Mouse (Mus musculus): ENCODE data around the gene Crcp. TPM values are rescaled to one million over a fixed set of nuclear protein-coding genes. Genes with fewer than 3 reads are reported as not detected.

Crcp gene
- polyA plus RNA-seq, 1 experiment from 2014 or later: 39.0 TPM

DNA sequence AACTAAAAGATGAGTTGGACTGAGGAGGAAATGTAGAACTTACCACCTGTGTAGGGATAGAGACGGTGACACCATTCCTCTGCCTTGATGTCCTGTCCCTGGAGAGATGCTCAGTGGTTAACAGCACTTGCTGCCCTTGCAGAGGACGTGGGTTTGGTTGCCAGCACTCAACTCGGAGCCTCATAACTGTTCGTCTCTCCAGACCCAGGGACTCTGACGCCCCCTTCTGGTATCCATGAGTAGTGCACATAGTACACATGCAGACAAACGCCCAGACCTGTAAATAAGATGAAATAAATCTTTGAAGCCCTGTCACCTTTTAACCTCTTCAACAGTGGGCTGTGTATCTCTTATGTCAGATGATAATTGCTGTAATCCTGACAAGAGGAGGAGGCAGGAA, 17.9 kb downstream of the Crcp start:
- no peak overlapping the region for H3K9ac ChIP-seq (ENCODE audit: low read length)
- H3K4me1 ChIP-seq (replicated peaks; ENCODE audit: control insufficient read depth, insufficient read depth, low read length): no peaks in the 10 kb centered on the region
- H3K27ac ChIP-seq (ENCODE audit: low read depth, low read length): no peak overlapping the region
- no peaks in the 10 kb centered on the region for H3K27me3 ChIP-seq (ENCODE audit: control insufficient read depth, insufficient read depth, low read length)
- no peak overlapping the region for H3K4me3 ChIP-seq (ENCODE audit: low read depth, low read length)
- 83% methylated on average over 6 of the region's 6 CpGs for WGBS
- H3K9me3 ChIP-seq (ENCODE audit: control insufficient read depth, low read length): no peaks in the 10 kb centered on the region
- H3K4me2 ChIP-seq (ENCODE audit: low read depth, low read length, severe bottlenecking): no peak overlapping the region
- no peak for DNase-seq (ENCODE audit: low spot score)
- no peak for ATAC-seq (replicated peaks; ENCODE audit: low FRiP score)
- H3K36me3 ChIP-seq (ENCODE audit: control insufficient read depth, insufficient read depth, low read length): peaks cover 10% of the 10 kb centered on the region

DNA sequence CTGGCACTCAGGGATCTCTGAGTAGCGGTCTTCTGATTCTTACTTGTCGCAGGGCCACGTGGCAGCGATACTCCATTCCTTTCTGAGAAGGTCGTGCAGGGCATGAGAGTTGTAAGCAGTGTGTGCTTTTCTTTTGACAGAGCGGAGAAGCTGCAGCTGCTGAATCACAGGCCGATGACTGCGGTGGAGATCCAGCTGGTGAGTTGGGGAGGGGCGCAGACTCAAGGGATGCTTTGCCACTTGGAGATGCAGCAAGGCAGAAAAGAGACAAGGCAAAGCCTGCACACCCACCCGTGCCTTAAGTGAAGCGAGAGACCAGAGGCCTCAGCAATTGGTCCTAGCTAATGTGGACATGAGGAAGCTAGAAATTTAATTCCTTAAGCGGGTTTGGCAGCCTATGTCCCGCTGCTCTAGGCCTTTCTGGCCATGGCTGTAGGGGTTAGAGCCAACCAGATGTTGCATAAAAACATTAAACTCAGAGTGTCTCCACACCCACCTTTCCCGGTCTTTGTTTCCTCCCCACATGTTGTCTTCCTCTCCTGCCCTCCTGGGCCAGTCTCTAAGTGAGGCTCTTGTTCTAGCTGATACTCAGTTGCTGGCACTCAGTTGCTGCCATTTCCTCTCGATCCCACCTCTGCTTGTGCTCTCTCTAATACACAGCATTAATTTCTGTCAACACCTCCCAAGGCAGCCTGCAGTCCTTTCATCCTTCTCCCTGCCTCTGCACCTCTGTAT, 19.9 kb downstream of the Crcp start:
- Histone ChIP-seq H3K36me3 (ENCODE audit: control insufficient read depth, insufficient read depth, low read length) (peaks cover 6% of the 10 kb centered on the region; the same call in 1 of the 2 replicates), H3K9me3 (ENCODE audit: control insufficient read depth, low read length) (no peaks in the 10 kb centered on the region), H3K4me2 (ENCODE audit: low read depth, low read length, severe bottlenecking) (no peak overlapping the region), H3K9ac (ENCODE audit: low read length) (no peak overlapping the region), H3K27ac (ENCODE audit: low read depth, low read length) (no peak overlapping the region), H3K4me1 (replicated peaks; ENCODE audit: control insufficient read depth, insufficient read depth, low read length) (no peaks in the 10 kb centered on the region), H3K27me3 (ENCODE audit: control insufficient read depth, insufficient read depth, low read length) (no peaks in the 10 kb centered on the region), H3K4me3 (ENCODE audit: low read depth, low read length) (no peak overlapping the region)
- no peak for DNase-seq (ENCODE audit: low spot score)
- no peak for ATAC-seq (replicated peaks; ENCODE audit: low FRiP score)
- 90% methylated on average over 15 of the region's 15 CpGs for WGBS

DNA sequence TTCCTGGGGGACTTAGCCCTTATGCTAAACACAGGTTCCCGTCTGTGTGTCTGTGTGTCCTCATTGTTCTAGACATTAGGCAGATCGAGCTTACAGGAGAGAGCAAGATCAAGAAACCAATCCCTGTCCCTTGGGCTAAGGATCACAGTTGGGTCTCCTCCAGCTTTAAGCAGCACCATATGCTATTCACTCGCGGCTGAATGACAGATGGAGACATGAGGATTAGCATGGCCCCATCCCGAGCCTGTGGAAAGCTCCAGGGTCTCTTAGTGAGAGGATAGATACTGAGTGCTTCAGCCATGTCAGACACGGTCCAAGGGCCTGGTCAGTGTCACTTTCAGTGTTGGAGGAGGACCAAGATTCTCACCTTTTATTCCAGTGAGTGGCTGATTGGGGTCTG, 21.3 kb downstream of the Crcp start:
- DNase-seq (ENCODE audit: low spot score) (no peak), ATAC-seq (replicated peaks; ENCODE audit: low FRiP score) (no peak)
- no peak overlapping the region for H3K9ac ChIP-seq (ENCODE audit: low read length)
- no peak overlapping the region for H3K4me2 ChIP-seq (ENCODE audit: low read depth, low read length, severe bottlenecking)
- WGBS: 74% methylated on average over 6 of the region's 6 CpGs
- no peak overlapping the region for H3K27ac ChIP-seq (ENCODE audit: low read depth, low read length)
- no peak overlapping the region for H3K4me3 ChIP-seq (ENCODE audit: low read depth, low read length)
- H3K4me1 ChIP-seq (replicated peaks; ENCODE audit: control insufficient read depth, insufficient read depth, low read length): no peaks in the 10 kb centered on the region
- no peaks in the 10 kb centered on the region for H3K9me3 ChIP-seq (ENCODE audit: control insufficient read depth, low read length)
- peaks cover 6% of the 10 kb centered on the region; the same call in 1 of the 2 replicates for H3K36me3 ChIP-seq (ENCODE audit: control insufficient read depth, insufficient read depth, low read length)
- no peaks in the 10 kb centered on the region for H3K27me3 ChIP-seq (ENCODE audit: control insufficient read depth, insufficient read depth, low read length)

DNA sequence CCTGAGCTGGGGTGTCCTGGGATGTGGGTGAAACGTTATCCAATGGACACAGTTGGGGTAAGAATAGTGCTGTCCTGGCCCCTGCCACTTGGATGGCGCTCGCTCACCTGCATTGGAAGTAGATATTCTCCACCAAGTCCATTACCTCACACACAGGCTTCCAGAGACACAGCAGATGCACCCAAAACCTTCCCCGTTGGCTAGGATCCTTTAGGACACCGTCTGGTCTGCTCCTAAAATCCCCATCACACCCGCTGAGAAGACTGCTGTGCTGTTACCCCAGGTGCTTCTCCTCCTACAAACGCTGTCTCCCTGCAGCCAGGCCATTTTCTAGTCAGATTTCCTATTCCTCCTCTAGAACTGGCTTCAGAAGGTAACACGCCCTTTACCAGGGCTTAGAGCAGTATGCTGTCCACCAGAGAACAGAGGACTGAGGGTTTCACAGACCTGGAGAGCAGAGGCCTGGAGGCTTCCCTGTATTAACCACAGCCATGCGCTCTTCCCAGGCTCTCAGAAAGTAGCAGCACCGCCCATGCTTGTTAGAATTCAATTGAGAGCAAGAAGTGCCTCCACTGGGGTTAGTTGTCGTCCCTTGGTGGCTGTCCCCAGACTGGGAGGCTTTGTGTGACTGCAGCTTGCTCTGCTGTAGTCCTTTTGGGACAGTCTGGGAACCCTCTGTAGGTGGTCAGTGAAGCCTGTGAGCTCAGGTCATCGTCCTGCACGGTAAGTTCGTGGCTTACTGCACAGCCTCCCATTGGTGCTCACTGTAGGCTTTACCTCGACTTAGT, 22.2 kb downstream of the Crcp start:
- Histone ChIP-seq H3K4me1 (replicated peaks; ENCODE audit: control insufficient read depth, insufficient read depth, low read length) (no peaks in the 10 kb centered on the region), H3K36me3 (ENCODE audit: control insufficient read depth, insufficient read depth, low read length) (peaks cover 6% of the 10 kb centered on the region; the same call in 1 of the 2 replicates), H3K27me3 (ENCODE audit: control insufficient read depth, insufficient read depth, low read length) (no peaks in the 10 kb centered on the region), H3K9me3 (ENCODE audit: control insufficient read depth, low read length) (no peaks in the 10 kb centered on the region), H3K9ac (ENCODE audit: low read length) (no peak overlapping the region), H3K27ac (ENCODE audit: low read depth, low read length) (no peak overlapping the region), H3K4me3 (ENCODE audit: low read depth, low read length) (no peak overlapping the region), H3K4me2 (ENCODE audit: low read depth, low read length, severe bottlenecking) (no peak overlapping the region)
- ATAC-seq (replicated peaks; ENCODE audit: low FRiP score): no peak
- WGBS: 83% methylated on average over 15 of the region's 15 CpGs
- no peak for DNase-seq (ENCODE audit: low spot score)

DNA sequence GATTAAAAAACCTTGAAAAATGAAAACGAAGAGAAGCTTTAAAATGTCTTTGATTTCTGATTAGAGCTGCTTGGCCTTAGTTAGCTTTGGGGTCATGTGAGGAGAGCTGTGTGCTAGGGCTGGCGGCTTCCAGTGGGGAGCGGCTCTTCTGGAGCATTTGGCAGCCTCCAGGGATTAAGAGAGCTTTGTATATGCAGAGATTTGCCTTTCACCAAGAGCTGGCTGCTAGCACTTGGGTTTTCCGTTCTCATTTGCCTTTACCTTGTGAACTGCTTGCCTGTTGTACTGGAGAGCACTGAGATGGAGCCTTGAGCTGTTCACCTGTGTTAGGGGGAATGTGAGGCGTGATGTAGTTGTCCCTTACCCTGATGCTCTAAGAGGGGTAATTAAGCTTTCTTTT, 23.4 kb downstream of the Crcp start:
- Histone ChIP-seq H3K27ac (ENCODE audit: low read depth, low read length) (no peak overlapping the region), H3K4me1 (replicated peaks; ENCODE audit: control insufficient read depth, insufficient read depth, low read length) (no peaks in the 10 kb centered on the region), H3K4me2 (ENCODE audit: low read depth, low read length, severe bottlenecking) (no peak overlapping the region), H3K27me3 (ENCODE audit: control insufficient read depth, insufficient read depth, low read length) (no peaks in the 10 kb centered on the region), H3K9me3 (ENCODE audit: control insufficient read depth, low read length) (no peaks in the 10 kb centered on the region), H3K4me3 (ENCODE audit: low read depth, low read length) (no peak overlapping the region), H3K9ac (ENCODE audit: low read length) (no peak overlapping the region), H3K36me3 (ENCODE audit: control insufficient read depth, insufficient read depth, low read length) (no peaks in the 10 kb centered on the region)
- 75% methylated on average over 5 of the region's 5 CpGs for WGBS
- ATAC-seq (replicated peaks; ENCODE audit: low FRiP score) (no peak), DNase-seq (ENCODE audit: low spot score) (no peak)

DNA sequence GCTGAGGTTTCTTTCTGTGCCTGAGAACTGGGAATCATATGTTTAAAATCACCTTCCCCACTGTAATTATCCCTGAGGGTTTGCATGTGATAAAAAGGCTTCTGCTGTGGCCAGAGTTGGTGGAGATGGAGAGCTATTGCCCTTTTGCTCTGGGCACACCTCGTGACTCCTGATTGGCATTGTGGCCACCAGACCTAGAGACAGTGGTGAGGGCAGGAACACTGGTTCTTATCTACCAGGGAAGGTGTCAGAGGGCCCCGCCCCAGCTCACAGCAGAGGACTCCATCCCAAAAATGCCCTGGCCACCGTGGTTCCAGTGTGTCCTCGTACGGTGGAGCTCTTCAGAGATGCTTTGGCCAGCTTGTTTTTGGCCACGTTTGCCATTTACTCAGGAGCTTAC, 23.9 kb downstream of the Crcp start:
- H3K9ac ChIP-seq (ENCODE audit: low read length): no peak overlapping the region
- 93% methylated on average over 6 of the region's 6 CpGs for WGBS
- no peak for ATAC-seq (replicated peaks; ENCODE audit: low FRiP score)

DNA sequence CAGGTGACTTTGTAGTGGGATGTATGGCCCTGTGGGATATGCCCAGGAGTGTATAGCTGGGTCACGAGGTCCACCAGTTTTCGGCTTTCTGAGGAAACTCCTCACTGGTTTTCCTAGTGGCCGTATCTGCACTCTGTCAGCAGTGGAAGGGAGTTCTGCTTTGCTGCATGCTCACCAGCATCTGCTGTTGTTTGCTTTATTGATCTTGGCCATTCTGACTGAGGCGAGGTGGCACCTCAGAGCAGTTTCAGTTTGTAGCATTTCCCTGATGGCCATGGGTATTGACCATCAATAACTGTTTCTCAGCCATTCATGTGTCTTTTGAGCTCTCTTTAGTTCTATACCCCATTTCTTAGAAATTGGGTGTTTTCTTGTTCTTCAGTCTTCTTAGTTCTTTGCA, 26.6 kb downstream of the Crcp start:
- Histone ChIP-seq H3K4me3 (ENCODE audit: low read depth, low read length) (no peak overlapping the region), H3K27ac (ENCODE audit: low read depth, low read length) (no peak overlapping the region), H3K4me2 (ENCODE audit: low read depth, low read length, severe bottlenecking) (no peak overlapping the region), H3K36me3 (ENCODE audit: control insufficient read depth, insufficient read depth, low read length) (no peaks in the 10 kb centered on the region), H3K9ac (ENCODE audit: low read length) (no peak overlapping the region), H3K9me3 (ENCODE audit: control insufficient read depth, low read length) (no peaks in the 10 kb centered on the region), H3K27me3 (ENCODE audit: control insufficient read depth, insufficient read depth, low read length) (no peaks in the 10 kb centered on the region), H3K4me1 (replicated peaks; ENCODE audit: control insufficient read depth, insufficient read depth, low read length) (no peaks in the 10 kb centered on the region)
- 94% methylated on average over 4 of the region's 4 CpGs for WGBS
- ATAC-seq (replicated peaks; ENCODE audit: low FRiP score) (no peak), DNase-seq (ENCODE audit: low spot score) (no peak)

More for the DNA sequence above, 23.9 kb downstream of the Crcp start:
- no peaks in the 10 kb centered on the region for H3K9me3 ChIP-seq (ENCODE audit: control insufficient read depth, low read length)
- H3K36me3 ChIP-seq (ENCODE audit: control insufficient read depth, insufficient read depth, low read length): no peaks in the 10 kb centered on the region
- no peaks in the 10 kb centered on the region for H3K27me3 ChIP-seq (ENCODE audit: control insufficient read depth, insufficient read depth, low read length)
- no peak overlapping the region for H3K4me3 ChIP-seq (ENCODE audit: low read depth, low read length)
- no peak for DNase-seq (ENCODE audit: low spot score)
- H3K4me1 ChIP-seq (replicated peaks; ENCODE audit: control insufficient read depth, insufficient read depth, low read length): no peaks in the 10 kb centered on the region
- H3K4me2 ChIP-seq (ENCODE audit: low read depth, low read length, severe bottlenecking): no peak overlapping the region
- H3K27ac ChIP-seq (ENCODE audit: low read depth, low read length): no peak overlapping the region

DNA sequence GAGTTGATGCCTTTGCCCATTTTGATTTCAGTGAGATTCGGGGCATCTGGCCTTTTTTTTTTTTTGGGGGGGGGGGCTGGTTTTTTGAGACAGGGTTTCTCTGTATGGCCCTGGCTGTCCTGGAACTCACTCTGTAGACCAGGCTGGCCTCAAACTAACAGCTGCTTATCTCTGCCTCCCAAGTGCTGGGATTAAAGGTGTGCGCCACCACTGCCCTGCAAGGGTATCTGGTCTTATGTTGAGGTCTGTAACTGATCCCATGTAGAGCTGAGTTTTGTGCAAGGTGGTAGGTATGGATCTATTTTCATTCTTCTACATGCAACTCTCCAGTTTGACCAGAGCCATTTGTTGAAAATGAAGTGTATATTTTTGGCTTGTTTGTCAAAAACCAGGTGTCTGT, 27.2 kb downstream of the Crcp start:
- Histone ChIP-seq H3K4me1 (replicated peaks; ENCODE audit: control insufficient read depth, insufficient read depth, low read length) (no peaks in the 10 kb centered on the region), H3K27me3 (ENCODE audit: control insufficient read depth, insufficient read depth, low read length) (no peaks in the 10 kb centered on the region), H3K36me3 (ENCODE audit: control insufficient read depth, insufficient read depth, low read length) (no peaks in the 10 kb centered on the region), H3K9me3 (ENCODE audit: control insufficient read depth, low read length) (no peaks in the 10 kb centered on the region), H3K4me2 (ENCODE audit: low read depth, low read length, severe bottlenecking) (no peak overlapping the region), H3K27ac (ENCODE audit: low read depth, low read length) (no peak overlapping the region), H3K9ac (ENCODE audit: low read length) (no peak overlapping the region), H3K4me3 (ENCODE audit: low read depth, low read length) (no peak overlapping the region)
- ATAC-seq (replicated peaks; ENCODE audit: low FRiP score) (no peak), DNase-seq (ENCODE audit: low spot score) (no peak)
- 94% methylated on average over 2 of the region's 2 CpGs for WGBS

Measured in forebrain, embryonic 11.5 days (tissue).